Mouse (Mus musculus) inflammation-experienced regulatory T-cells, adult 6 months (primary cell): ENCODE measurements at regions not wholly inside any gene's neighbourhood (a gene's known extent, or its start where the extent isn't known, plus 50 kb on each side); places are given as distances from the start of the nearest gene placed in this dataset.

Experiments used
- ATAC-seq: one replicate; pipeline ENCODE4 v1.8.0; 2017

GRCm38 (mm10) chr9:61268162-61268561 is 104.0 kb upstream of the Tle3 start:
- no peak for ATAC-seq

- no peak for ATAC-seq
Observed at GRCm38 (mm10) chr9:61268681-61269080, 103.5 kb upstream of the Tle3 start.

GRCm38 (mm10) chr9:61269151-61269870 is 102.9 kb upstream of the Tle3 start:
- ATAC-seq = no peak

- no peak for ATAC-seq
Observed at GRCm38 (mm10) chr9:61271243-61271642, 100.9 kb upstream of the Tle3 start.

DNA sequence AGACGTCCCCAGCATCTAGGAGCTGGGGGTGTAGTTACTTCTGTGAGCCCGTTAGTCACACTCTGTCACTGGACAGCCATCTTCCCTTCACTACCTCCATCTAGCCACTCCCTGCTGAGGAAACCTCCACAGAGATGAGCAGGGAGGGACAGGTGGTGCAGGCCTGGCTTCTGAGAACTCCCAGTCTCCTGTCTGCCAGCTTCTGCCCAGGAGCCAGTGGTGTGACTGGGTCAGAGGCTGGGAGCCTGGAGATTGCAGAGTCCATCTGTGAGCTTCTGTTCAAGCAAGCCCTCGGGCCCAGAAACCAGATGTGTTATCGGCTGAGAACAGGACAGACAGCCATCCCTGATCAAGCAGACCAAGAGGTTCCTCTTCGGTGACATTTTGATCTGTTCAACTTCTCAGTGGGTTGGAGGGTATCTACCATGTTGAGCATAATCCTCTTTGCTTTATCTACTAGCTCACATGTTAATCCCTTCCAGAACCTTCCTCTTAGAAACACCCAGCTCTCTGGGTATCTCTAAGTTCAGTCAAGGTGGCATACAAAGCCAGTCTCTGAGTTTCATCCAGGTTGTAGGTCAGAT is 100.3 kb upstream of the Tle3 start:
- ATAC-seq = no peak

DNA sequence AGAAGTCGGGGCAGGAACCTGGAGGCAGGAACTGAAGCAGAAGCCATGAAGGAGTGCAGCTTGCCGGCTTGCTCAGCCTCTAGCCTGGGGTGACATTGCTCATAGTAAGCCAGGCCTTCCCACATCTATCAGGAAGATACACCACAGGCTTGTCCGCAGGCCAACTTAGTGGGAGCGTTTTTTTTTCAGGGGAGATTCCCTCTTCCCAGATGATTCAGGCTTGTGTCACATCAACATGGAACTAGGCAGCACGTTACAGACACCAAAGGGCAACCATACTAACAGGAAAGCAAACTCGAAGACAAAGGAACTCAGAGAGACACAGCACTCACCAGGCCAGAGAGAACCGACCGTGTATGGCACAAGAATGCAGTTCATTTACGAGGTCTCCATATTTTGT is 98.1 kb upstream of the Tle3 start:
- no peak for ATAC-seq

GRCm38 (mm10) chr9:61277369-61278215 is 94.6 kb upstream of the Tle3 start:
- ATAC-seq = peak; percentile 72

DNA sequence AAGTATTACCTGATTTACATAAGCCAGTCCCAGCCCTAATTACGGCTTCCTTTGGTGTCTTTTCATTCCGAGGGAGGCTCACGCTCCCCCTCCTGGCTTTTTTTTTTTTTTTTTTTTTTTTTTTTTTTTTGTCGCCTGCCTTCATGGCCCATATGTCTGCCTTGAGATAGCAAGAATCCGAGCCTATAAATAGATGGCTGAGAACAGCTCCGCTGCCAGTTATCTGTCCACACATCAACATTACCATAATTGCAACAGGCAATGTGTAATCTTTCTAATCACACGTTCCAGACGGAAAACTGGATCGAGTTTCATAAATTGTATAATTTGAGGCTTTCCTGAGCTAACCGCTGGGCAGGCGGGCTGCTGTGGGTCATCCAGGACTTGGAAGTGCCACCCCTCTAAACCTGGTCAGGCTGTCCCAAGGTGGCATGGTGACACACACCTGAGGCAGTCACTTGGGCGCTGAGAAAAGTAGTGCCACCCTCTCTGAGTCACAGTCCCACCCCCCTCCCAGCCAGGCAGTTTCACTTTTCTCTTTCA is 93.9 kb upstream of the Tle3 start:
- ATAC-seq = peak; percentile 50

- no peak for ATAC-seq
Observed at GRCm38 (mm10) chr9:61279044-61279543, 93.1 kb upstream of the Tle3 start.

- no peak for ATAC-seq
Observed at GRCm38 (mm10) chr9:61280856-61281582, 91.1 kb upstream of the Tle3 start.

GRCm38 (mm10) chr9:61283311-61283710 is 88.9 kb upstream of the Tle3 start:
- ATAC-seq = no peak

DNA sequence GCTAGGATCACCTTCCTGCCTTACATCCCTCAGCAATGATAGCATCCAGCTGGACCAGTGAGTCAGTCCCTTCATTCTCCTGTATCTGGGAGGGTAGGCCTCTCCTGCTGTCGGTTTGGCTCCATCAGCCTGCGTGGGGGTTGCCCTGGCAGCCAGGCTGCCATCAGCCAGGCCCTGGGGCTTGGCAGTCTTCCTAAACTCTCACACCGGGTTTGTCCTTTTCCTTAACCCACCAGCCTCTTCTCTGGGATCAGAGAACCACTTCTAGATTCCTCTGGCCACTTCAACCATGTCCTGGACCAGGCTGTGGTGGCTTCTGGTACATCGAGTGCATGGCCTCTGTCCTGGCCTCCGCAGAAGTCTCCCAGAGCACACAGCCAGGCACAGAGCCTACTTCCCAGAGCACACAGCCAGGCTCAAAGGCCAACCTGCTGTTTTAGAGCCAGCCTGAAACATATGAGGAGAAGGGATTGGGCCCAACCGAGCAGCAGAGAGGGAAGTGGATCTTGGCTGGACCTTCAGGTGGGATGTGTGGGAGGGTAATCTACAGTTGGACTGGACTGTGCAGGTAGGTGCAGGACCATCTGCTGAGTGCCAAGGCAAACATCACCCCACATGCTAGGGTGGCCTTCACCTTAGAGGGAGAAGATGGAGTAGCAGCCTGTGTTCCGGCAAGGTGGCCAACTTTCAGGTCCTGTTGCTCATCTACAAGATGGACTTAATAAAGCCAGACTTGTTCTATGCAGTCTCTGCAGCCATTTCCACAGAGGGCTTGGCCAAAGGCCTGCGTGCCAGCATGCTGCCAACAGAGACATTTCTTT is 87.8 kb upstream of the Tle3 start:
- ATAC-seq = no peak

DNA sequence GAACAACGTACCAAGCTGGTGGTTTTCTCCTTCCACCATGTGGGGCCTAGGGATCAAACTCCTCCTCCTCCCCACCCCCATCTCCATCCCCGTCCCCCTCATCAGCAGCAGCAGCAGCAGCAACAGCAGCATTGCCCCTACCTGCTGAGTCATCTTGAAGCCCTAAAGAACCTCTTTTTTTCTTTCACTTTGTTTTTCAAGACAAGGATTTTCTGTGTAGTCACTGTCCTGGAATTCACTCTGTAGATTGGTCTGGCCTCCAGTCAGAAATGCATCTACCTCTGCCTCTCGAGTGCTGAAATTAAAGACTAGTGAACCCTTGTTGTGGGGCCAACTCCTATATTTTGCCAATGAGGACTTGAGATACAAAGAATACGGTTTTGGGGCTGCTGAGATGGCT is 85.6 kb upstream of the Tle3 start:
- ATAC-seq = no peak

DNA sequence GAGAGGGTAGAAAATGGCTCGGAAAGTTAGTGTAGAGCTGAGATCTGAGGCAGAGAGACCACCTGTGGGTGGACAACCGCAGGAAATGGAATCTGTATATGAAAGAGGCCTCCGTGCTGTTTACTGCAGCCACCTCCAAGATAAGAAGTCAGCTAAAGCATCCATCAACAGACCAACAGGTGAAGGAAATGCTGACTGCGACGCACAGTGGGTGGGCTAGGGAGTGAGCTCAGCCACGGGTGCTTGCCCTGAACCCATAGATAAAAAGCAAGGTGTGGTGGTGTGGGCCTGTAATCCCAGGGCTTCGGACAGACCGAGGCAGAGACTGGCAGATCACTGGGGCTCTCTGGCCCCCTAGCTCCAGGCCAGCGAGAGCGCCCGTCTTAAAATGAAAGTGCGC is 83.0 kb upstream of the Tle3 start:
- ATAC-seq = no peak

DNA sequence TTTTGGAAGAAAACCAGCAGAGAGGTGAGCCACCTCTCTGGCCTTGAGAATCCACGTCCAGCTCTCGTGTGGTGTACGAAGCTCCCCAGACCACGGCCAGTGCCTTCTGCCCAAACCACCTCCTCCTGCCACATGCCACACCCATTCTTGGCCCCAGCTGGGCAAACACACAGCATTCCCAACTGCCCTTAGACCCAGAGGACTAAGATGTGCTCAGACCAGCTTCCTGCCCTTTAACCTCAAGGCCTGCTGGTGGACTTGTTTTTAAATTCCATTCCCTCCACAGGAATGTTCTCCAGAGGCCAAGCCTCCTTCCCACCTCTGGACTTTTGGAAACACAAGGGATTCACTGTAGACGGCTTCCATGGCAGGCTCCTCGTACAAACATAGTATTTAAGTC is 82.5 kb upstream of the Tle3 start:
- no peak for ATAC-seq

GRCm38 (mm10) chr9:61291646-61292045 is 80.5 kb upstream of the Tle3 start:
- no peak for ATAC-seq

GRCm38 (mm10) chr9:61292501-61292900 is 79.7 kb upstream of the Tle3 start:
- no peak for ATAC-seq

GRCm38 (mm10) chr9:61293223-61293985 is 78.8 kb upstream of the Tle3 start:
- no peak for ATAC-seq

DNA sequence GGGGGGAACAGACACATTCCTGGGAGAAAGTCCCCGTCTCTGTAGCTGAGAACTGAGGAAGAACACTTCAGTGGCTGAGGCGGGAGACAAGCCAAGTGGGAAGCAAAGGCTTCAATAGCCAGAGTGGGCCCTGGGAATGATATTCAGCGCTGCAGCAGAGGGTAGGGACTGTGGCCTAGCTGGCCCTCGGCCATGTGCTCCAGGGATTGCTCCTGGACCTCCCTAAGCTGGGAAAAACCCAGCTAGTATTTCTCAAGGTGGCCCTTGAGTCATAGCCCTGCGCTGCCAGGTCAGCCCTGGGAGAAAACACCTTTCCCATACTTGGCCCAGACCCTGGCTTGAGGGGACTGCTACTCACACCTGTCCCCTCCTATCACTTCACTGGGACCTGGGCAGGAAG is 77.2 kb upstream of the Tle3 start:
- no peak for ATAC-seq

DNA sequence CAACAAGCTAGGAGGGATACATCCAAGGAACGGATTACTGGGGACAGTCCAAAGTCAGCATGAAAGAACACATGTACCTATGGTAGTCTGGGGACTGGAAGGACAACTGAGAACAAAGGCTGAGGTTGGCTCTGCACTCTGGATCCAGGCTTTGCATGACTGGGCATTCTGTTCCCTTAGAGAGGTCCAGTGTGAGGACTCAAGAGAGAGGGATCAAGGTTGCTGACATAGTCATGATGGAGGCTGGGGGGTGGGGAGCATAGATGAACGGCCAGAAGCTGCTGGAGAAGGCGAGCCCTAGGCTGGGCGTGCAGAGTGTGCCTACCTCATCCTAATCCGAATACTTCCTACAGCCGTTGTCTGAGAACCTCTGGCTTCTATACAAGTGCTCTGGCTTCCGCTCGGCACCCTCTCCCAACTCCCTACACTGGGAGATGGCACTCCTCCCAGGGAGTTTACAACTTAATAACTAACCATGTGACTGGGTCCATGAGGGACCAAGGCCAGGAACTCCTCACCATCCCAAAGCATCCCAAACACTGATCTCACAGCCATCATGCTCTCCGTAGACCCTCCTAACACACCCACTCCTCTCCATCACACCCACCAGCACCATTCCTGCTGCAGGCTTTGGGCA is 75.7 kb upstream of the Tle3 start:
- ATAC-seq = no peak
